In the genomic region with DNA sequence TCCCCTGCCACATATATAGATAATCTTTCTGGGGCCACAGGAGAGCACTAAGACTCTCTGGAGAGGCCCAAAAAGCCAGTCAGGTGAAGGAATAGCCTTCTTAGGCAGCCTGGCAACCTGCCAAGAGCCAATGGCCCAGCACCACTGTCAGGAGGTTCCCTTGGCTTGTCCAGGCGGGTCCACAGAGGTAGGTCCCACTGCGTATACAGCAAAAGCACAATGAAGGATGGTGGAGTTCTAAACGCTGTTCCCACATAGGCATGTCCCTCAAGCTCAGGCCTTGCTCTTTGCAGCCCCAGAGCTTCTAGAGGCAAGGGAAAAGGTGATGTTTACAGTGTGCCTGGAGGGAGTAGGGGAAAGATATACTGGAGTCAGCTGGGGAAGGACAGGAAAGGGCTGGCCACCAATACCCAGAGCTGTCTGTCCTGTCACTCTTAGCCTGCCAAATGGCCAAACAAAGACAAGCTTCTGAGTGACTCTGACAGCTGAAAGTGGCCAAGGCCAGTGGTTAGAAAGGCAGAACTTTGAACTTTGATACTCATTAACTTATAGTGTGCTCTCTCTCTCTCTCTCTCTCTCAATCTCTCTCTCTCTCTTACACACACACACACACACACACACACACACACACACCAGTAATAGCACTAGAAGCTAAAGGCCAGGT, we compare ENCODE assay signal across 22 mouse cellular contexts.
DNase-seq lines count a peak whose midpoint lies in the region; ATAC-seq and TF ChIP-seq lines count a peak whose summit lies in the region.
"Had no signal": no experiment of that assay in that cellular context is flagged by ENCODE, and none has a peak within 500 bp of the region (broad histone marks: within the 10 kb centered on the region; RNA-seq: fewer than 3 reads in every experiment).

No protein-coding gene starts in this region.

- no peaks in the 10 kb centered on the region for H3K9me3 ChIP-seq in kidney, embryonic 14.5 days (ENCODE audit: control insufficient read depth, low read length)
- H3K9me3 ChIP-seq in intestine, embryonic 15.5 days, result no peaks in the 10 kb centered on the region
- H3K9me3 ChIP-seq in midbrain, embryonic 15.5 days, result no peaks in the 10 kb centered on the region
- H3K9me3 ChIP-seq: forebrain, embryonic 15.5 days; heart, embryonic 15.5 days; hindbrain, embryonic 10.5 days had no signal

- H3K27ac ChIP-seq in kidney, embryonic 14.5 days (ENCODE audit: low read depth, low read length), result no peak overlapping the region
- H3K27ac ChIP-seq in intestine, embryonic 15.5 days, result no peak overlapping the region
- no peak overlapping the region for H3K27ac ChIP-seq in midbrain, embryonic 15.5 days
- H3K27ac ChIP-seq: forebrain, embryonic 15.5 days; heart, embryonic 15.5 days; hindbrain, embryonic 10.5 days had no signal

- intact Hi-C loops in heart, postnatal 36 days (cut with DNase I), result loop anchor here (10.0 kb wide), 1 partner anchor 230 kb away; no protein-coding TSS in a partner anchor

- DNase-seq in kidney, adult 11 months, result peak; percentile 12
- DNase-seq in kidney, postnatal 14 days, result peak; percentile 17
- DNase-seq in thymus, postnatal 25 days, result no peak
- DNase-seq in heart, postnatal 36 days, result no peak
- DNase-seq: B cell, adult 2 months; cerebellum, adult 11 months; cerebellum, postnatal 36 days; layer of hippocampus, postnatal 36 days; lung, embryonic 14.5 days; lung, postnatal 4 days; retina, postnatal 1 day; right cerebral cortex, postnatal 4 days; thymus, adult 2 months had no signal

- H3K4me2 ChIP-seq in kidney, embryonic 14.5 days (replicated peaks; ENCODE audit: low read depth, low read length), result no peak overlapping the region
- H3K4me2 ChIP-seq in intestine, embryonic 15.5 days (replicated peaks), result no peak overlapping the region
- H3K4me2 ChIP-seq in myocyte (ENCODE audit: low read depth), result no peak overlapping the region
- H3K4me2 ChIP-seq in midbrain, embryonic 15.5 days, result no peak overlapping the region
- H3K4me2 ChIP-seq: forebrain, embryonic 15.5 days; heart, embryonic 15.5 days; lung, embryonic 14.5 days; midbrain, embryonic 11.5 days had no signal

- no peaks in the 10 kb centered on the region for H3K27me3 ChIP-seq in kidney, embryonic 14.5 days (ENCODE audit: control insufficient read depth, insufficient read depth, low read length)
- H3K27me3 ChIP-seq in intestine, embryonic 15.5 days (replicated peaks), result peaks cover 4% of the 10 kb centered on the region
- H3K27me3 ChIP-seq in myocyte (ENCODE audit: control insufficient read depth, insufficient read depth, insufficient read length), result no peaks in the 10 kb centered on the region
- H3K27me3 ChIP-seq in midbrain, embryonic 15.5 days (replicated peaks), result 0 out of 2 replicates have a peak, but pooled peaks cover 5% of the 10 kb centered on the region
- H3K27me3 ChIP-seq: forebrain, embryonic 15.5 days had no signal

- H3ac ChIP-seq in myocyte (ENCODE audit: control insufficient read depth, insufficient read length), result no peak overlapping the region

- no peak for ATAC-seq in kidney, embryonic 14.5 days (ENCODE audit: low FRiP score, low TSS enrichment)
- ATAC-seq in intestine, embryonic 15.5 days, result peak; percentile 78
- ATAC-seq in midbrain, embryonic 15.5 days (replicated peaks), result no peak
- ATAC-seq: forebrain, embryonic 15.5 days had no signal

- WGBS in kidney, embryonic 14.5 days, result 71% methylated on average over 3 of the region's 3 CpGs
- 58% methylated on average over 3 of the region's 3 CpGs for WGBS in intestine, embryonic 15.5 days
- 88% methylated on average over 3 of the region's 3 CpGs for WGBS in midbrain, embryonic 15.5 days

- H3K4me3 ChIP-seq in kidney, embryonic 14.5 days (ENCODE audit: low read length), result no peak overlapping the region
- H3K4me3 ChIP-seq in intestine, embryonic 15.5 days (replicated peaks), result no peak overlapping the region
- no peak overlapping the region for H3K4me3 ChIP-seq in myocyte
- H3K4me3 ChIP-seq in midbrain, embryonic 15.5 days, result no peak overlapping the region
- H3K4me3 ChIP-seq: erythroblast, embryonic 14.5 days; forebrain, embryonic 15.5 days; heart, embryonic 15.5 days; hindbrain, embryonic 10.5 days had no signal

- no peaks in the 10 kb centered on the region for H3K4me1 ChIP-seq in kidney, embryonic 14.5 days (ENCODE audit: control insufficient read depth, insufficient read depth, low read length)
- H3K4me1 ChIP-seq in intestine, embryonic 15.5 days (replicated peaks), result 0 out of 2 replicates have a peak, but pooled peaks cover 3% of the 10 kb centered on the region
- H3K4me1 ChIP-seq in midbrain, embryonic 15.5 days, result no peaks in the 10 kb centered on the region
- H3K4me1 ChIP-seq: forebrain, embryonic 15.5 days; heart, embryonic 15.5 days had no signal

- no peak for TF ChIP-seq POLR2A in myocyte (IDR thresholded peaks at IDR 0.05; ENCODE audit: insufficient read length, low read depth)

- no peaks in the 10 kb centered on the region for H3K79me2 ChIP-seq in myocyte (ENCODE audit: control insufficient read depth, insufficient read depth)

- H3K36me3 ChIP-seq in kidney, embryonic 14.5 days (ENCODE audit: control insufficient read depth, insufficient read depth, low read length), result no peaks in the 10 kb centered on the region
- H3K36me3 ChIP-seq in intestine, embryonic 15.5 days, result no peaks in the 10 kb centered on the region
- H3K36me3 ChIP-seq in myocyte (ENCODE audit: control insufficient read depth, insufficient read depth), result no peaks in the 10 kb centered on the region
- H3K36me3 ChIP-seq in midbrain, embryonic 15.5 days (replicated peaks), result no peaks in the 10 kb centered on the region
- H3K36me3 ChIP-seq: forebrain, embryonic 15.5 days; heart, embryonic 15.5 days; hindbrain, embryonic 10.5 days had no signal

- no peak overlapping the region for H3K9ac ChIP-seq in kidney, embryonic 14.5 days (ENCODE audit: low read depth, low read length)
- H3K9ac ChIP-seq in intestine, embryonic 15.5 days, result no peak overlapping the region
- H3K9ac ChIP-seq in midbrain, embryonic 15.5 days, result no peak overlapping the region
- H3K9ac ChIP-seq: forebrain, embryonic 15.5 days; heart, embryonic 15.5 days; lung, embryonic 14.5 days had no signal

TF ChIP-seq in myocyte, 11 proteins besides CTCF, POLR2A, EP300 and RAD21:
- TF ChIP-seq MYOG (IDR thresholded peaks at IDR 0.05; ENCODE audit: control insufficient read depth in 1 of 3, insufficient read depth in 1 of 3, insufficient read length in 2 of 3, low read depth in 2 of 3) (peak in 1 of 3 experiments; percentile 24), SRF (IDR thresholded peaks at IDR 0.05; ENCODE audit: control insufficient read depth, insufficient read length, low read depth) (no peak), E2F4 (IDR thresholded peaks at IDR 0.05; ENCODE audit: insufficient read depth) (no peak), TCF12 (IDR thresholded peaks at IDR 0.05; ENCODE audit: insufficient read depth, poor library complexity, severe bottlenecking) (peak; percentile 29), USF1 (IDR thresholded peaks at IDR 0.05; ENCODE audit: low read depth) (no peak), MYOD1 (IDR thresholded peaks at IDR 0.05; ENCODE audit: control insufficient read depth in 1 of 3, insufficient read length in 2 of 3, low read depth in 2 of 3) (peak; percentile 79 to 94 (median 92))

Comparison
In these comparisons a context has a peak if more than half of its experiments do, and no peak if none do; other contexts are left out.
1. DNase-seq: peak in kidney, adult 11 months (single experiment) and kidney, postnatal 14 days (single experiment); none in thymus, postnatal 25 days (single experiment) and heart, postnatal 36 days (0 of 2).